Mouse (Mus musculus): ENCODE measurements at regions not wholly inside any gene's neighbourhood (a gene's known extent, or its start where the extent isn't known, plus 50 kb on each side); places are given as distances from the start of the nearest gene placed in this dataset.
A peak's percentile ranks its signal among the peaks of the same experiment; 100 is the strongest.

DNA sequence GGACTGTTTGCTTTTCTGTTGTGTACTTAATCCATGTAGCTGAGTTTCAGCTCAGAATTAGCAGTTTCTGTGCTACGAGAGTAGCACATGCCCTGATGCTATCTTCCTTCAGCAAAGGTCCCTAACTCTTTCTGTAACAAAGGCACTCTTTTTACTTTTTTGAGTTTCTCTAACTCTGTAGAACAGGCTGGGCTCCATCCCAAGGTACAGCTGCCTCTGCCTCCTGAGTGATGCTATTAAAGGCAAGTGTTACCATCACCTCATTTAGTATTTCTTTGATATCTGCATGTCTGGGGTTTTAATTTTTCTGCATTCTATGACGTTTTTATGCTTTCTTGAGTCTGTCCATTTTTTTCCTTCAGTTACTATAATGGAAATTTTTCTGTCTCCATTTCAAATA, 853.9 kb downstream of the Edem1 start:
- no peak for DNase-seq (ENCODE audit: low spot score in 2 of 2)

DNA sequence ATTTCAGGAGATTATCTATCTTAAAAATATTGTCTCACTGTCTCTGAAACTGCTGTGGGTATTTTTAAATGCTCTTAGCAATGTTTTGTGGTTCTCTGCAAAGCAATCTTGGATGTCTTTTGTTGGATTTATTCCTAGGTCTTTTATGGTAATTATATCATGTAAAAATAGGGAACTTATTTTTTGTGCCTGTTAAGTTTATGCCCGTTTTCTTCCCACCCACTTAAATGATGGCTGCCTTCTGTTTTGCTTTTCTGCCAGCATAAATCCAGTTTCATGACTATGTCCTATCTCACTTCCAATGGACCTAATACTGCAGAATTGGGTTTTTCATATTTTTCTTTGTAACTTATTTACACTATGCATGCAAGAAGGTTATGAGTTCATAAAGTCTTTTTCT, 901.6 kb downstream of the Edem1 start:
- peak; percentile 5 to 10 for DNase-seq (ENCODE audit: low spot score in 2 of 2)

DNA sequence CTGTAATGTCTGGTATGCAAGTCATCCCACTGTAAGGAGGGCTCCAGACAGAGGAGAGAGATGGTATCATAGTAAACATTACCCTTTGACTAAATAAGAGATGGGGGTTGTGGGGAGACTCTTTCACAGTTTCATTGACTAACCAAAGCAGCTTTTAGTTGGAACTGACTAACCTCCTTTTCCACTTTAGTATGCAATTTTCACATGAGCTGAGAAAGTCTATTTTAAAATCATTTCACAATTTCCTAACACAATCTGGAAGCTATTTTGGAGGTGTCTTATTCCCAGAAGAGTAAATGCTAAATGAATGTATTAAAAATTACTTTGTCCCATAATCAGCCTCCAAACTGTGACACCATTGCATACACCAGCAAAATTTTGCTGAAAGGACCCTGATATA, 904.7 kb upstream of the Grm7 start:
- no peak for DNase-seq (ENCODE audit: low spot score in 2 of 2)
